Mouse (Mus musculus) liver, postnatal 0 days (tissue): ENCODE results near the gene Plpp1. TPM values are rescaled to one million over a fixed set of nuclear protein-coding genes. Genes with fewer than 3 reads are reported as not detected.

Experiments used
- ATAC-seq: fragments of 200-750 bp; cut with Nextera tagmentation; 2 replicates; pipeline ENCODE4 v1.8.0; 2017; ENCODE audit warnings: mild to moderate bottlenecking, moderate library complexity
- DNase-seq: peaks from one replicate; pipeline ENCODE4 v3.0.0-alpha.2; 2016
- H3K27ac ChIP-seq: fragments of 300-500 bp; sonication (generic); 2 replicates; pipeline ENCODE4 v1.5.1; 2014; ENCODE audit warnings: antibody characterized with exemption, moderate library complexity, mild to moderate bottlenecking, low read depth
- H3K27me3 ChIP-seq: fragments of 300-500 bp; sonication (generic); 2 replicates; pipeline ENCODE4 v1.6.1; 2014; ENCODE audit warnings: low read length, control low read depth, mixed read lengths; ENCODE audit not compliant: insufficient read depth
- H3K36me3 ChIP-seq: fragments of 300-500 bp; sonication (generic); replicated peaks from 2 replicates; pipeline ENCODE4 v1.6.1; 2014; ENCODE audit warnings: mild to moderate bottlenecking, control low read depth, low read length, moderate library complexity, mixed read lengths; ENCODE audit not compliant: insufficient read depth
- H3K4me1 ChIP-seq: fragments of 300-500 bp; sonication (generic); 2 replicates; pipeline ENCODE4 v1.6.1; 2014; ENCODE audit warnings: antibody characterized with exemption, mild to moderate bottlenecking, control low read depth; ENCODE audit not compliant: insufficient read depth
- H3K4me2 ChIP-seq: fragments of 300-500 bp; sonication (generic); 2 replicates; pipeline ENCODE4 v1.6.1; 2014; ENCODE audit warnings: low read depth, mild to moderate bottlenecking, low read length, moderate library complexity, mixed read lengths
- H3K4me3 ChIP-seq: fragments of 300-500 bp; sonication (generic); 2 replicates; pipeline ENCODE4 v1.5.1; 2014; ENCODE audit warnings: low read depth, low read length
- H3K9ac ChIP-seq: fragments of 300-500 bp; sonication (generic); replicated peaks from 2 replicates; pipeline ENCODE4 v1.6.1; 2014; ENCODE audit warnings: mild to moderate bottlenecking, moderate library complexity
- H3K9me3 ChIP-seq: fragments of 300-500 bp; sonication (generic); 2 replicates; pipeline ENCODE4 v1.6.1; 2016; ENCODE audit warnings: mild to moderate bottlenecking, control low read depth, low read length, mixed read lengths
- CTCF ChIP-seq: sonication (generic); IDR thresholded peaks from 2 replicates; pipeline ENCODE4 v1.5.1; 2016; ENCODE audit warnings: antibody characterized with exemption, low read depth
- EP300 ChIP-seq: IDR thresholded peaks from 2 replicates; pipeline ENCODE4 v1.6.1; 2016; ENCODE audit warnings: antibody characterized with exemption, low read depth, mild to moderate bottlenecking
- WGBS: fragments of 180-500 bp; shearing (Covaris S2); extraction: QIAGEN DNeasy Blood & Tissue Kit; methylation state at CpG from one replicate; pipeline ENCODE4 v1.1.7; 2014; ENCODE audit not compliant: insufficient replicate concordance; 5-methylcytosine and 5-hydroxymethylcytosine counted together
- polyA plus RNA-seq: library from polyadenylated mRNA; unstranded; fragments of >200 nt; fragmentation: Nextera tagmentation; extraction: Ambion mirVana; gene quantifications from 2 replicates; pipeline ENCODE4 v1.2.1, GENCODE M21; 2015

The Plpp1 gene
- polyA plus RNA-seq, 1 experiment from 2014 or later: 55.4 TPM

DNA sequence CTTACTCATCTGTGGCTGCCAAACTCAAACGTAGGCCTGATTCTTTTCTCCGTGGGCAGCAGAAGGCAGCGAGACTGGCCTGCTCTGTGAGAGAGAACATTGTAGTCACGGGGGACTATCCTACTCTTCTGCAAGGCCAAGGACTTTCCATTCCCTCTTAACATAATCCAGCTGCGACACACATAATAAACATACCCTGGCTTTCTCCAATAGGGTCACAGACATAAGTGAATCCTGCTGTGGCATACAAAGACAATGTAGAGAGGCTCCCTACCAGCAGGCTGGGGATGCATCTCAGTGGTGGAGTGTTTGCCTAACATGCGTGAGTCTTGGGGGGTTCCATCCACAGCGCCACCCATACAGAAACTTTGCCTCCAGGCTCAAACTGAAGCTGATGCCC is 15.3 kb upstream of the Plpp1 start:
- WGBS: 81% methylated on average over 7 of the region's 7 CpGs

GRCm38 (mm10) chr13:112786142-112786541 is 14.4 kb upstream of the Plpp1 start:
- Histone ChIP-seq H3K4me1 (no peaks in the 10 kb centered on the region; the same call in 1 of the 2 replicates), H3K9me3 (no peaks in the 10 kb centered on the region), H3K27me3 (no peaks in the 10 kb centered on the region), H3K9ac (no peak overlapping the region), H3K27ac (no peak overlapping the region), H3K36me3 (no peaks in the 10 kb centered on the region), H3K4me2 (no peak overlapping the region), H3K4me3 (no peak overlapping the region)
- no peak for TF ChIP-seq CTCF
- no peak for TF ChIP-seq EP300
- ATAC-seq (no peak), DNase-seq (no peak)
- 45% methylated on average over 3 of the region's 3 CpGs for WGBS

More for the DNA sequence above, 15.3 kb upstream of the Plpp1 start:
- Histone ChIP-seq H3K4me2 (no peak overlapping the region), H3K27me3 (no peaks in the 10 kb centered on the region), H3K4me3 (no peak overlapping the region), H3K4me1 (no peaks in the 10 kb centered on the region), H3K36me3 (no peaks in the 10 kb centered on the region), H3K27ac (no peak overlapping the region), H3K9ac (no peak overlapping the region), H3K9me3 (no peaks in the 10 kb centered on the region)
- DNase-seq (no peak), ATAC-seq (no peak)
- TF ChIP-seq CTCF (no peak), EP300 (no peak)

DNA sequence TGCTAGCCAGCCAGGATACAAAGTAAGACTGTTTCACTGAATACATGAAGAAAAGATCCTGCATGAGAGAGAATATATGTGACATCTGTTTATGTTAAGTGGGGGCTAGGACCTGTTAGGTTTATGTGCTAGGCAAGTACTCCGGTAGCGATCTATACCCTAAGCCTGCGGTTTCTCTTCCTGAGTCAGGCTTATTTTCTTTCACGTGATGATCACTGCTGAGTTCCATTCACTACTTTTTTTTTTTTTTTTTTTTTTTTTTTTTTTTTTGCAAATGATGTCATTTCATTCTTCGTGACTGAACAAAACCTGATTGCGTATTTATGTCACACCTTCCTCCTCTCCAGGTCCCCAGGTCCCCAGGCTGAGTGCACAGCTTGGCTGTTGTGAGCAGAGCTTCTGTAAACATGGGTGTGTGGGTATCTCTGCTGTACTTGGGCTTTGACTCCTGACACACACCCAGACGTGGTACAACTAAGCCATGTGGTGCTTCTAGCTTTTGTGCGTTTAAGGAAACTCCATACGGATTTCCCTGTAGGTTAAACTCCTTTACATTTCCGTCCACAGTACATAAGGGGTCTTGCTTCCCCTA is 13.6 kb upstream of the Plpp1 start:
- ATAC-seq (no peak), DNase-seq (no peak)
- Histone ChIP-seq H3K27me3 (no peaks in the 10 kb centered on the region), H3K36me3 (no peaks in the 10 kb centered on the region), H3K4me1 (no peaks in the 10 kb centered on the region; the same call in 1 of the 2 replicates), H3K9ac (no peak overlapping the region), H3K27ac (no peak overlapping the region), H3K9me3 (no peaks in the 10 kb centered on the region), H3K4me2 (no peak overlapping the region), H3K4me3 (no peak overlapping the region)
- TF ChIP-seq EP300 (no peak), CTCF (no peak)
- WGBS: 70% methylated on average over 10 of the region's 10 CpGs

DNA sequence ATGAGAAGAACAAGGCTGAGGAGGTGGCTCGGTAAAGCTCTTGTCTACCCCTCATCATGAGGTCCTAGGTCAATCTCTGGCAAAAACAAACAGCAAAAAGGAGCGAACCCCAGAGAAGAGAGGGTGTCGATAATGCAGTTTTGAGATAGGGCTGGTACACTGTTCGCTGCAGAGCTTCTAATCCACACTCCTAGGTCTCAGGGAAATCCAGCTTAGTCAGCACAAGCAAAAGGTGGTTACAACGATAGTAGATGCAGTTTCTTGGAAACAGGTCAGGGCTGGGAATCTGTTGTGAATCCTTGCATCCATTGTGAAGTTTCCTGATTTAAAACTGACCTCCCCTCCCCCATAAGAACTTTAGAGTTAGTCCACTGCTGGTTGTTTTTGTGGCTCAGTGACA is 9.8 kb upstream of the Plpp1 start:
- Histone ChIP-seq H3K9ac (no peak overlapping the region), H3K4me1 (no peaks in the 10 kb centered on the region; the same call in 1 of the 2 replicates), H3K36me3 (no peaks in the 10 kb centered on the region), H3K27me3 (no peaks in the 10 kb centered on the region), H3K9me3 (no peaks in the 10 kb centered on the region), H3K4me3 (no peak overlapping the region), H3K27ac (no peak overlapping the region), H3K4me2 (no peak overlapping the region)
- TF ChIP-seq EP300: no peak
- no peak for TF ChIP-seq CTCF
- DNase-seq (no peak), ATAC-seq (no peak)
- WGBS: 65% methylated on average over 5 of the region's 5 CpGs

DNA sequence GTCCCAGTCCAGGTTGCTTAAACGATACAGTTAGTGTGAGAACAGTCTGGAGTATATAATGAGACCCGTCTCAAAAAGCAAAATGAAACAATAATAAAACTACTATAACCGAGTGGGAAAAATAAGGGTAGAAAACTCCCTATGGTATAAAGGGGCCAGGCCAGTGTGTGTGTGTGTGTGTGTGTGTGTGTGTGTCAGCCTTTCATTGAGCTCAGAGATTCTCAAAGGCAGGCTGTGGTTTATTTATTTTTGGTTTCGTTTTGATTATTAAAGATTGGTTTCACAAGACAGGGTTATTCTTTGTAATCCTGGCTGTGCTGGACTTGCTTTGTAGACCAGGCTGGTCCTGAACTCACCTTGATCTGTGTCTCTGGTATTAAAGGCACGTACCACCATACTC is 8.7 kb upstream of the Plpp1 start:
- TF ChIP-seq CTCF: no peak
- TF ChIP-seq EP300: no peak
- H3K4me2 ChIP-seq: no peak overlapping the region
- no peaks in the 10 kb centered on the region for H3K36me3 ChIP-seq
- no peak overlapping the region for H3K27ac ChIP-seq
- 81% methylated on average over 5 of the region's 5 CpGs for WGBS
- no peaks in the 10 kb centered on the region; the same call in 1 of the 2 replicates for H3K4me1 ChIP-seq
- no peak overlapping the region for H3K4me3 ChIP-seq
- ATAC-seq: no peak
- H3K9ac ChIP-seq: no peak overlapping the region
- H3K27me3 ChIP-seq: no peaks in the 10 kb centered on the region
- no peaks in the 10 kb centered on the region for H3K9me3 ChIP-seq
- no peak for DNase-seq

- WGBS: 86% methylated on average over 9 of the region's 9 CpGs
- TF ChIP-seq CTCF (no peak), EP300 (no peak)
Measured at GRCm38 (mm10) chr13:112798243-112798952, 2.2 kb upstream of the Plpp1 start.

More at GRCm38 (mm10) chr13:112798243-112798952, 2.2 kb upstream of the Plpp1 start:
- H3K4me3 ChIP-seq: no peak overlapping the region
- H3K9ac ChIP-seq: no peak overlapping the region
- no peaks in the 10 kb centered on the region for H3K36me3 ChIP-seq
- no peaks in the 10 kb centered on the region for H3K27me3 ChIP-seq
- H3K4me1 ChIP-seq: peaks cover 18% of the 10 kb centered on the region
- no peak overlapping the region for H3K27ac ChIP-seq
- H3K9me3 ChIP-seq: no peaks in the 10 kb centered on the region
- ATAC-seq (no peak), DNase-seq (no peak)
- H3K4me2 ChIP-seq: no peak overlapping the region
